Mouse (Mus musculus): ENCODE measurements around the gene Gm5141. TPM values are rescaled to one million over a fixed set of nuclear protein-coding genes. Genes with fewer than 3 reads are reported as not detected.
"Not testable (repeated sequence)": the region's sequence is repeated elsewhere in the genome, so short reads cannot be mapped to it uniquely, and the experiment has no call there.

The Gm5141 gene
- polyA plus RNA-seq (2015; fragmentation: Nextera tagmentation; extraction: Ambion mirVana) = 8.0 and 9.0 TPM in 2 replicates

GRCm38 (mm10) chr13:62785199-62786134, at the start of gene Gm5141:
Gm5141 (minus strand) TSS chr13:62785808.
- peak; percentile 93 for ATAC-seq (ENCODE audit: insufficient number of reproducible peaks, low FRiP score, low TSS enrichment, low read depth)
- not testable (repeated sequence) for H3K27me3 ChIP-seq; H3K4me1 ChIP-seq; H3K27ac ChIP-seq (replicated peaks)
- Histone ChIP-seq H3K4me3 (replicated peaks) (peak within 1 kb of the TSS; percentile 57), H3K4me2 (replicated peaks) (peak within 1 kb of the TSS; percentile 61), H3K36me3 (peaks cover 12% of the 10 kb centered on the region), H3K9ac (peak within 1 kb of the TSS; percentile 44), H3K9me3 (replicated peaks) (peaks cover 13% of the 10 kb centered on the region; the same call in 1 of the 2 replicates)
- 5% methylated on average over 23 of the region's 23 CpGs for WGBS

GRCm38 (mm10) chr13:62833341-62833740, 47.7 kb upstream of the Gm5141 start:
- Histone ChIP-seq H3K27ac (replicated peaks) (no peak overlapping the region), H3K9ac (no peak overlapping the region), H3K4me1 (no peaks in the 10 kb centered on the region), H3K4me2 (replicated peaks) (no peak overlapping the region), H3K36me3 (no peaks in the 10 kb centered on the region), H3K4me3 (replicated peaks) (no peak overlapping the region), H3K27me3 (no peaks in the 10 kb centered on the region), H3K9me3 (replicated peaks) (no peaks in the 10 kb centered on the region)
- no peak for ATAC-seq (ENCODE audit: insufficient number of reproducible peaks, low FRiP score, low TSS enrichment, low read depth)
- WGBS = 31% methylated on average over 4 of the region's 4 CpGs

DNA sequence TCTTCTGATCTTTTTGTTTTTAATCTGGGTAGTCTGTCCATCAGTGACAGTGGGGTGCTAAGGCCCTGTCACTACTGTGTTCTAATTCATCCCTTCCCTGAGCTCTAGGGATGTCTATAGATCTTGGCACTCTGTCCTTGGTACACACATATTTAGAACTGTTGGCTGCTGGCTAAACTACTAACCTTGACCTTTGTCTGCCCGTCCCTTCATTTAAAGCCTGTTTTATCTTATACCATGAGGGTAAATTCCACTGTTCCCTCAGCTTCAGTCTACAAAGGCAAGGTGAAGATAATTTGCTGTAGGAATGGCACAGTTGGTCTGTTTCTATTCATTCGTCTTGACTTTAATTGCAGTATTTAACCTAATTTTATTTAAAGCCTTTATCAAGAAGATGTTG, 46.6 kb upstream of the Gm5141 start:
- Histone ChIP-seq H3K9me3 (replicated peaks) (no peaks in the 10 kb centered on the region), H3K4me1 (no peaks in the 10 kb centered on the region)
- WGBS = 62% methylated on average over 2 of the region's 2 CpGs

DNA sequence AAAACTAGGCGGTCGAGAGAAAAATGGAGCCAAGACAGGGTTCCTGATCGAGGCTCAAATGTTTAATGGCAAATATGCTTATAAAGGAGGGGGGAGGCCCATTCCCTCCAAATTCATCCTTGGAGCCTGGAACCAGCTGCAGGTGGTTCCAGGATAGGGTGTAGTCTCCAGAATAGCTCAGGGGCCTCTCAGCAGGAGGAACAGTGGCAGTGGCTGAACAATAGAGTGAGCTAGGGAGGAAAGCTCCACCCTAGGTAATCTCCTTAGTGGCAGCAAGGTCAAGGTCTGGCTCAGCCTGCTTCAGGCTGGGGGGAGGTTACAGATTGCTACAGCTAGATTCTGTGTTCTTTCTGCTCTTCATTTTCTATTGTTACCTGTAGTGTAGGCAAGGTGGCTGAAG, 30.1 kb upstream of the Gm5141 start:
- H3K36me3 ChIP-seq; H3K4me1 ChIP-seq; H3K27me3 ChIP-seq; H3K9me3 ChIP-seq (replicated peaks); H3K9ac ChIP-seq; H3K4me2 ChIP-seq (replicated peaks); ATAC-seq (ENCODE audit: insufficient number of reproducible peaks, low FRiP score, low TSS enrichment, low read depth); H3K4me3 ChIP-seq (replicated peaks); H3K27ac ChIP-seq (replicated peaks): not testable (repeated sequence)
- 75% methylated on average over 3 of the region's 3 CpGs for WGBS

More for the DNA sequence above, 46.6 kb upstream of the Gm5141 start:
- Histone ChIP-seq H3K9ac (no peak overlapping the region), H3K27ac (replicated peaks) (no peak overlapping the region), H3K27me3 (no peaks in the 10 kb centered on the region), H3K4me3 (replicated peaks) (no peak overlapping the region), H3K4me2 (replicated peaks) (no peak overlapping the region), H3K36me3 (no peaks in the 10 kb centered on the region)
- ATAC-seq (ENCODE audit: insufficient number of reproducible peaks, low FRiP score, low TSS enrichment, low read depth) = no peak

GRCm38 (mm10) chr13:62812713-62813112, 27.1 kb upstream of the Gm5141 start:
- 6% methylated on average over 24 of the region's 32 CpGs for WGBS
- peak overlapping the region; percentile 61 for H3K4me2 ChIP-seq (replicated peaks)
- H3K9me3 ChIP-seq (replicated peaks) = no peaks in the 10 kb centered on the region
- no peak overlapping the region for H3K9ac ChIP-seq
- ATAC-seq (ENCODE audit: insufficient number of reproducible peaks, low FRiP score, low TSS enrichment, low read depth) = no peak
- H3K36me3 ChIP-seq = no peaks in the 10 kb centered on the region
- no peaks in the 10 kb centered on the region for H3K27me3 ChIP-seq
- no peaks in the 10 kb centered on the region for H3K4me1 ChIP-seq
- no peak overlapping the region for H3K27ac ChIP-seq (replicated peaks)
- H3K4me3 ChIP-seq (replicated peaks) = peak overlapping the region; percentile 37

DNA sequence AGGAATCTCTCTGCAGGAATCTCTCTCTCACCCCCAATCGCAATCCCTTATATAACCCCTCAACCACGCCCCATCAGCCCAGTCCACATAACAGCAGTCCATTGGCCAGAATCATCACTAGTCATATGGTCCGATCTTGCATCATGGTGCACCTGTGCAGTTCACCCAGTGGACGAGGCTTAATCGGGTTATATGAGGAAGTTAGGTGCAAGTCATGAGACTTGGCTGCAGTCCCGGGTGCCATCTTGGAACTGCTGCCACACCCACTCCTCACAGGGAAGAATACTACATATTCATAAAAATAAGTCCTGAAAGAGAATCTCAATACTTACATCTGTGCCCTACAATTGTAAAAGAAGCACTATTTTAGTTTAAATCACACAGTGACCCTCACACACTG, 22.4 kb upstream of the Gm5141 start:
- H3K4me2 ChIP-seq (replicated peaks); H3K27me3 ChIP-seq; H3K9ac ChIP-seq; H3K4me3 ChIP-seq (replicated peaks); H3K9me3 ChIP-seq (replicated peaks); ATAC-seq (ENCODE audit: insufficient number of reproducible peaks, low FRiP score, low TSS enrichment, low read depth); H3K4me1 ChIP-seq; H3K27ac ChIP-seq (replicated peaks); H3K36me3 ChIP-seq: not testable (repeated sequence)
- 92% methylated on average over 6 of the region's 6 CpGs for WGBS

DNA sequence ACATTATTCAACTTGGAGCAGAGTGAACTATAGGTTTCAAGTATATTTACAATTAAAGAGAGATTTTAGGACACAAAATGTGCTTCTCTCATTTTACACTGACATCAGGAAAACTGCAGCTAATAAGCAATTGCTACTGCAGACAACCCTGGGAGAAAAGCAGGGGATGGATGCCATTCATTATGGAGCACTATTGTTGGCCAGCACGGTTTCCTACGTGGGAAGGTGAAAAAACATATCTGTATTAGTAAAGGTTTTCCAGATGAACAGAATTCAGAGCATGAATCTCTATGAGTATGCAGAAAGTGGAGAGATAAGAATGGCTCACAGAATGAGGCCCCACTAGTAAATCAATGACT, 506 bp upstream of the Gm5141 start:
- H3K27ac ChIP-seq (replicated peaks); ATAC-seq (ENCODE audit: insufficient number of reproducible peaks, low FRiP score, low TSS enrichment, low read depth); H3K9me3 ChIP-seq (replicated peaks); H3K4me1 ChIP-seq; H3K36me3 ChIP-seq; H3K27me3 ChIP-seq; H3K9ac ChIP-seq: not testable (repeated sequence)
- Histone ChIP-seq H3K4me3 (replicated peaks) (peak overlapping the region; percentile 57), H3K4me2 (replicated peaks) (peak overlapping the region; percentile 61)
- 51% methylated on average over 2 of the region's 2 CpGs for WGBS

DNA sequence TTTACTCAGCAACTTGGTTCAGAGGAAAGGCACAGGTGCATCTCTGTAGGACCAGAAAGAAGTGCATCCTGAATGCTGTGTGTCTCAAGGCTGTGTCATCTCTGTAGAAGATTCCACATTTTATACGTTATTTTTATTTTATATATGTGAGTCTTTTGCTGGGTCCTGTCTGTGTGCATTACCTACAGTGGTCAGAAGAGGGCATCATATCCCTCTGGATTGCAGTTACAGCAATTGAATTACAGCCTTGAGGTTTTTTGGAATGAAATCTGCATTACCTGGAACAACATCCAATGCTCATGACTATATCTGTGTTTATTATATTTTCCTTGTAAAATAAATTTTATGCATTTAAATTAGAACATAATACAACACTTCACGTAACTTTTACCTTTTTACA, 21.8 kb downstream of the Gm5141 start:
- H3K36me3 ChIP-seq; H3K9ac ChIP-seq; ATAC-seq (ENCODE audit: insufficient number of reproducible peaks, low FRiP score, low TSS enrichment, low read depth); H3K27ac ChIP-seq (replicated peaks); H3K9me3 ChIP-seq (replicated peaks); H3K4me2 ChIP-seq (replicated peaks); H3K27me3 ChIP-seq; H3K4me1 ChIP-seq; H3K4me3 ChIP-seq (replicated peaks): not testable (repeated sequence)
- 65% methylated on average over 2 of the region's 2 CpGs for WGBS

GRCm38 (mm10) chr13:62760432-62761415, 24.9 kb downstream of the Gm5141 start, which contains the start of gene Platr25:
Platr25 (minus strand) TSS chr13:62760709.
- WGBS = 11% methylated on average over 20 of the region's 20 CpGs
- not testable (repeated sequence) for H3K27ac ChIP-seq (replicated peaks); H3K27me3 ChIP-seq; H3K4me1 ChIP-seq; H3K36me3 ChIP-seq; H3K9ac ChIP-seq; H3K9me3 ChIP-seq (replicated peaks)
- ATAC-seq (ENCODE audit: insufficient number of reproducible peaks, low FRiP score, low TSS enrichment, low read depth) = peak; percentile 67
- peak within 1 kb of the TSS; percentile 54 for H3K4me3 ChIP-seq (replicated peaks)
- H3K4me2 ChIP-seq (replicated peaks) = peak within 1 kb of the TSS; percentile 49

DNA sequence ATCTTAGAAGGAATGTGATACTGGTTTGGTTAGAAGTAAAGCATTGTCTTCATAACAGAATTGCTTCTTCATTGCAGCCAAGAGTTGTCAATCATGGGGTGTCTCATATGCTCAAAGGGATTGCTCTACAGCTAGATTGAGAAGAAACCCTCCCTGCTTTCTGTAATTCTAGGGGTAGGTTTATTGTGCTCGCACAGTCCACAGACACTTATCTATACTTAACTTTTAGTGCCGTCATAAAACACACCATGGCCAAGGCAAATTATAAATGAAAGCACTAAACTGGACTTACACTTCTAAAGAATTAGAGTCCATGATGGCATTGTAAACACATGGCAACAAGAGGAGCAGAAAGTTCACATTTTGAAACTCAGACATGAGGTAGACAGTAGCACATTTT, 52.3 kb downstream of the Gm5141 start:
- H3K9me3 ChIP-seq (replicated peaks) = no peaks in the 10 kb centered on the region
- H3K4me1 ChIP-seq = no peaks in the 10 kb centered on the region
- H3K27ac ChIP-seq (replicated peaks) = no peak overlapping the region
- no peak overlapping the region for H3K4me3 ChIP-seq (replicated peaks)
- H3K9ac ChIP-seq = no peak overlapping the region
- no peak for ATAC-seq (ENCODE audit: insufficient number of reproducible peaks, low FRiP score, low TSS enrichment, low read depth)
- H3K27me3 ChIP-seq = no peaks in the 10 kb centered on the region
- H3K4me2 ChIP-seq (replicated peaks) = no peak overlapping the region
- WGBS = 95% methylated on average over 2 of the region's 2 CpGs
- H3K36me3 ChIP-seq = no peaks in the 10 kb centered on the region

Measured in embryonic facial prominence, embryonic 15.5 days (tissue).